Mouse (Mus musculus) kidney, embryonic 16.5 days (tissue): Measurements from ENCODE around the gene Egflam. TPM values are rescaled to one million over a fixed set of nuclear protein-coding genes. Genes with fewer than 3 reads are reported as not detected.
A peak's percentile ranks its signal among the peaks of the same experiment; 100 is the strongest.

ENCODE experiments used
- ATAC-seq: fragments of 200-750 bp; cut with Nextera tagmentation; 2 replicates; pipeline ENCODE4 v1.8.0; 2017; ENCODE audit warnings: moderate TSS enrichment; ENCODE audit not compliant: low FRiP score, low TSS enrichment
- H3K27ac ChIP-seq: fragments of 300-500 bp; sonication (generic); 2 replicates; pipeline ENCODE4 v1.5.1; 2014; ENCODE audit warnings: low read length
- H3K27me3 ChIP-seq: fragments of 300-500 bp; sonication (generic); 2 replicates; pipeline ENCODE4 v1.6.1; 2014; ENCODE audit warnings: low read length, control low read depth, mixed read lengths; ENCODE audit not compliant: insufficient read depth
- H3K36me3 ChIP-seq: fragments of 300-500 bp; sonication (generic); 2 replicates; pipeline ENCODE4 v1.6.1; 2014; ENCODE audit warnings: low read length, control low read depth, mixed read lengths; ENCODE audit not compliant: insufficient read depth
- H3K4me1 ChIP-seq: fragments of 300-500 bp; sonication (generic); 2 replicates; pipeline ENCODE4 v1.6.1; 2014; ENCODE audit warnings: low read length, control low read depth, mixed read lengths; ENCODE audit not compliant: insufficient read depth
- H3K4me2 ChIP-seq: fragments of 300-500 bp; sonication (generic); replicated peaks from 2 replicates; pipeline ENCODE4 v1.6.1; 2014; ENCODE audit warnings: low read depth, low read length
- H3K4me3 ChIP-seq: fragments of 300-500 bp; sonication (generic); 2 replicates; pipeline ENCODE4 v1.5.1; 2014; ENCODE audit warnings: mild to moderate bottlenecking, low read length
- H3K9ac ChIP-seq: fragments of 300-500 bp; sonication (generic); replicated peaks from 2 replicates; pipeline ENCODE4 v1.6.1; 2014; ENCODE audit warnings: low read length
- H3K9me3 ChIP-seq: fragments of 300-500 bp; sonication (generic); 2 replicates; pipeline ENCODE4 v1.6.1; 2016; ENCODE audit warnings: low read length, control low read depth
- WGBS: fragments of 180-500 bp; shearing (Covaris S2); extraction: QIAGEN DNeasy Blood & Tissue Kit; methylation state at CpG from one replicate; pipeline ENCODE4 v1.1.7; 2014; 5-methylcytosine and 5-hydroxymethylcytosine counted together
- polyA plus RNA-seq: library from polyadenylated mRNA; unstranded; fragments of >200 nt; fragmentation: Nextera tagmentation; extraction: Ambion mirVana; gene quantifications from 2 replicates; pipeline ENCODE4 v1.2.1, GENCODE M21; 2015

Gene Egflam
- polyA plus RNA-seq, 1 experiment from 2014 or later: 26.1 TPM

DNA sequence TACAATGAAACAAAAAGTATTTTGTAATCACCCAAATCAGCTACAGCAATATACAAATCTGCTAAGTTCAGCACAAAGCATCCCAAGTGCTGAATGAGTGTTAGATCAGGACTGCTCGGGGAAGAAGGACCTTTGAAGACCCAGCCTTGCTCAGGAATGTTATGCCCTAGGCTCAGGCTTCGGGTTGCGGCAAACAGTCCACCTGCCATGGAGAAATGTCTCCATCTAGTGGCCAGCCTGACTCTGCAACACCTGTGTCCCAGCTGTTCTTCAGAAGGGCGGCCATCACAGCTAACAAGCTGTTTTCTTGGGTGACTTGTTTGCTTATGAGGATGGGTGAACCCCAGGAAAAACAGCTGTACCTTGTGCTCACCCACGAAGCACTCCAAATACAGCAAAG lies 172.0 kb downstream of the Egflam start:
- Histone ChIP-seq H3K27ac (no peak overlapping the region), H3K36me3 (no peaks in the 10 kb centered on the region), H3K27me3 (no peaks in the 10 kb centered on the region), H3K4me2 (no peak overlapping the region), H3K9me3 (no peaks in the 10 kb centered on the region), H3K4me1 (no peaks in the 10 kb centered on the region), H3K9ac (no peak overlapping the region), H3K4me3 (no peak overlapping the region)
- WGBS: 1% methylated on average over 5 of the region's 5 CpGs
- peak; percentile 89 for ATAC-seq

- ATAC-seq: no peak
- no peak overlapping the region for H3K4me3 ChIP-seq
- H3K27ac ChIP-seq: no peak overlapping the region
- no peaks in the 10 kb centered on the region for H3K4me1 ChIP-seq
- H3K9me3 ChIP-seq: no peaks in the 10 kb centered on the region
- no peaks in the 10 kb centered on the region for H3K36me3 ChIP-seq
- no peak overlapping the region for H3K9ac ChIP-seq
- 78% methylated on average over 12 of the region's 12 CpGs for WGBS
- no peak overlapping the region for H3K4me2 ChIP-seq
- no peaks in the 10 kb centered on the region for H3K27me3 ChIP-seq
These were observed 173.9 kb downstream of the Egflam start for GRCm38 (mm10) chr15:7224151-7224775.

DNA sequence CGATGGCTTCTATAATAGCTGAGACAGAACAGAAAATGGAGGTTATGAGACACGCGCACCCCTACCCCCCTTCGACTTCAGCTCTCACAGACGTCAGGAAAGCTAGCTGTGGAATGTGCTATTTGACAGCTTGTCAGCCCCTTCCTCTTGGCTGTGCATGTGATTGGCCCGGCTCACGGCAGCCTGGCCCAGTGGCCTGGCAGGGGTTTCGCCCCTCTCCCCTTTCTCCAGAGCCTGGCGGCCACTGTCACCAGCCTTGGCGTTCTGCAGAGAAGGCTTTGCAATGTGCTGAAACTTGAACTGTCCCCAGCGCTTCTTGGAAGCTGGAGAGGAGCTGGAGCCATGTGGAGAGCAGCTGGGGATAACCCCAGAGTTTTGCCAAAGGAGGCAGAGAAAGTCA lies 175.4 kb downstream of the Egflam start:
- H3K36me3 ChIP-seq: no peaks in the 10 kb centered on the region
- no peak overlapping the region for H3K4me2 ChIP-seq
- H3K4me1 ChIP-seq: no peaks in the 10 kb centered on the region
- H3K27ac ChIP-seq: no peak overlapping the region
- H3K9ac ChIP-seq: no peak overlapping the region
- H3K27me3 ChIP-seq: no peaks in the 10 kb centered on the region
- no peak for ATAC-seq
- 54% methylated on average over 11 of the region's 11 CpGs for WGBS
- H3K4me3 ChIP-seq: no peak overlapping the region
- no peaks in the 10 kb centered on the region for H3K9me3 ChIP-seq

GRCm38 (mm10) chr15:7217273-7217598 lies 181.0 kb downstream of the Egflam start:
- no peak for ATAC-seq
- Histone ChIP-seq H3K9ac (no peak overlapping the region), H3K27me3 (no peaks in the 10 kb centered on the region), H3K4me1 (no peaks in the 10 kb centered on the region), H3K9me3 (no peaks in the 10 kb centered on the region), H3K27ac (no peak overlapping the region), H3K4me2 (no peak overlapping the region), H3K4me3 (no peak overlapping the region), H3K36me3 (no peaks in the 10 kb centered on the region)
- 76% methylated on average over 6 of the region's 6 CpGs for WGBS

DNA sequence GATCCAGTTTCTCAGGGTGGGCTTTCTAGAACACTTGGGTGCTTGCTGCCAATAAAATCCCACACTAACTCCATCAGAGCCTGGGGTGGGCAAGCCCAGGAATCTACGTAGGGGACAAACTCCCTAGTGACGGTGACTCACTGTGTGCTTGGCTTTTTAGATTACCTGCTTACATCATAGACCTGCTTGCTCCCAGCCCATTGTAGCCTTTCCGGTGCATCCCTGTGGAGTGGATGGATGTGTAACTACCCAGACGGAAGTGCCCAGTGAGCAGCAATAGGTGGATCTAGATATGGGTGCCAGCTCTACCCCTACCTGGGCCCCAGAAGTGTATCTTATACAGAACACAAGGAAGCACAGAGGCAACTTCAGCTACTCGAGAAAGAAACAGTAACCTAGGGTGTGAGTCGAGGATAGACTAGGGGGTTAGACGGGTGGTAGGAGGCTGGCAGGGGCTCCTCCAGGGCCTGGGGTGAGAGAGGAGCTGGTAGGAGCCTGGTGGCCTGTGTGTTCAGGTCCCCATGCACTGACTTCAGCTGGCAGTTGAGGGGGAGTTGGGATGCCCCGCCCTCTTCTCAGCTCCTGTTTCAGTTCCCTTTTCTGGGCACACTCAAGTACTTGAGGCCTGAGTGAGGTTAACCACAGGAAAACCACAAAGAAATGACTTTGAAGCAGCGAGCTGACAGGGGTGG lies 181.5 kb downstream of the Egflam start:
- H3K4me1 ChIP-seq: no peaks in the 10 kb centered on the region
- WGBS: 74% methylated on average over 9 of the region's 9 CpGs
- H3K4me2 ChIP-seq: no peak overlapping the region
- no peaks in the 10 kb centered on the region for H3K27me3 ChIP-seq
- no peaks in the 10 kb centered on the region for H3K36me3 ChIP-seq
- no peak for ATAC-seq
- H3K4me3 ChIP-seq: no peak overlapping the region
- H3K9ac ChIP-seq: no peak overlapping the region
- no peak overlapping the region for H3K27ac ChIP-seq
- no peaks in the 10 kb centered on the region for H3K9me3 ChIP-seq

- no peaks in the 10 kb centered on the region for H3K4me1 ChIP-seq
- H3K36me3 ChIP-seq: no peaks in the 10 kb centered on the region
- no peak overlapping the region for H3K9ac ChIP-seq
- no peak overlapping the region for H3K4me3 ChIP-seq
- 94% methylated on average over 3 of the region's 3 CpGs for whole genome bisulfite sequencing
- H3K27me3 ChIP-seq: no peaks in the 10 kb centered on the region
- no peak overlapping the region for H3K27ac ChIP-seq
- no peak overlapping the region for H3K4me2 ChIP-seq
- no peak for ATAC-seq
- H3K9me3 ChIP-seq: no peaks in the 10 kb centered on the region
These were observed 182.3 kb downstream of the Egflam start for GRCm38 (mm10) chr15:7215845-7216244.

DNA sequence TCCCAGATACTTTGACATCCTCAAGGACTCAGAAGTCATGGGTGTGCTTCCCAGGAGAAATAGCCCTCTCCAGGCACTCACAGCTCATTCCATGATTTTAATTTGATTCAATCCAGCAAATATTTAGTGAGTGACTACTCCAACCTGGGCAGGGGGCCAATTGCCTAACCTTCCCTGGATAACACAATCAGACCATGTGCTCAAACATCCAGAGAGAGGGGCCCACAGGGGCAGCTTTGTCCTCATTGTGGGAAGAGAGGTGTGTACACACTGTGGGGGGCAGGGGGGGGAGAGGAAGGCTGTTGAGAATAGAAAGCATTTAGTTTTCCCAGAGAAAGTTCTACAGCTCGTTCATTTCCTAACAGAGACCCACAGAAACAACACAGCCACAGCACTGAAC lies 184.5 kb downstream of the Egflam start:
- Histone ChIP-seq H3K4me3 (no peak overlapping the region), H3K9ac (no peak overlapping the region), H3K4me1 (no peaks in the 10 kb centered on the region), H3K27ac (no peak overlapping the region), H3K4me2 (no peak overlapping the region), H3K36me3 (no peaks in the 10 kb centered on the region), H3K9me3 (no peaks in the 10 kb centered on the region), H3K27me3 (no peaks in the 10 kb centered on the region)
- no peak for ATAC-seq
- WGBS: 54% methylated on average over 1 of the region's 1 CpGs

DNA sequence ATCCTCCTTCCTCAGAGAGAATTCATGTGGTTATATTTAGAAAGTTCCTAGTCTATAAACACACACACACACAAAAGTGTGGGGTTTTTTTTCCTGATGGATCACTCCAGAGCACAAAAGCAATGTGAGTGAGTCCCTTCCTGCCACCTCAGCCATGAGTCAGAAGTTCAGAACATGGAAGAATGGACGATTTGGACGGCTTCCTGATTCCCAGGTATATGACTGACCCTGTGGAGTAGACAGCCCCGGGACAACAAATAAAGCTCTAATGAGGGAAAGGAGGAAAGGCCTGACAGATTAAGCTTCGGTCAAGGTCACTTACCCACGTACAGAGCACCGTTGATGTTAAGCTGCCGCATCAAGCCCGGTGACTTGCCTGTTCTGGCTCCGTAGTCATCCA lies 190.0 kb downstream of the Egflam start:
- no peak for ATAC-seq

DNA sequence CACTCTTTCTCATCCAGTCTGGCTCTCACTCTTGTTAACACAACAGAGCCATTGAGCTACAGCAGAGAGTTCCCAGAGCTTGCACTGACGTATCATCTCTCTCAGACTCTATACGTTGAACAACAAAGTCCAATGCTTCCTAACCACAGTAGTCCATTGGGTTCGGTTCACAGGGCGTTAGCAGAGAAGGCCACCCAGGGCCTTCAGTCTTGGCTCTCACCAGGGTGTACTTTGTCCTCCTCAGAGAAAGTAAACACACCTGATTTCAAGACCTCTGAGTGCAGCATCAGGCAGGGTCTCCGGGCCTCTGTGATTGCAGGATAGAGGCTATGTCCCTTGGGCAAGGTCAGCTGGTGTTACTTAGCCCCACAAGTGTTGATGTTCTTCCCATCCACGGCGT lies 190.9 kb downstream of the Egflam start:
- no peaks in the 10 kb centered on the region for H3K36me3 ChIP-seq
- no peak overlapping the region for H3K9ac ChIP-seq
- 87% methylated on average over 7 of the region's 7 CpGs for WGBS
- H3K27me3 ChIP-seq: no peaks in the 10 kb centered on the region
- no peak overlapping the region for H3K4me3 ChIP-seq
- no peak overlapping the region for H3K4me2 ChIP-seq
- H3K4me1 ChIP-seq: peaks cover 22% of the 10 kb centered on the region
- H3K27ac ChIP-seq: no peak overlapping the region
- ATAC-seq: no peak
- H3K9me3 ChIP-seq: no peaks in the 10 kb centered on the region

More for the DNA sequence above, 190.0 kb downstream of the Egflam start:
- H3K36me3 ChIP-seq: no peaks in the 10 kb centered on the region
- no peak overlapping the region for H3K4me3 ChIP-seq
- H3K9ac ChIP-seq: no peak overlapping the region
- H3K4me1 ChIP-seq: peaks cover 21% of the 10 kb centered on the region
- no peak overlapping the region for H3K27ac ChIP-seq
- no peaks in the 10 kb centered on the region for H3K9me3 ChIP-seq
- H3K4me2 ChIP-seq: no peak overlapping the region
- WGBS: 39% methylated on average over 9 of the region's 9 CpGs
- no peaks in the 10 kb centered on the region for H3K27me3 ChIP-seq

- no peak overlapping the region for H3K9ac ChIP-seq
- H3K4me2 ChIP-seq: no peak overlapping the region
- H3K4me1 ChIP-seq: peaks cover 24% of the 10 kb centered on the region
- no peaks in the 10 kb centered on the region for H3K27me3 ChIP-seq
- H3K9me3 ChIP-seq: no peaks in the 10 kb centered on the region
- H3K4me3 ChIP-seq: no peak overlapping the region
- no peak overlapping the region for H3K27ac ChIP-seq
- H3K36me3 ChIP-seq: no peaks in the 10 kb centered on the region
- ATAC-seq: no peak
- 30% methylated on average over 5 of the region's 5 CpGs for WGBS
These were observed 192.1 kb downstream of the Egflam start for GRCm38 (mm10) chr15:7206110-7206509.
